Mouse (Mus musculus) liver, embryonic 14.5 days (tissue): ENCODE results near the gene Nmnat1.

Experiments
- CTCF ChIP-seq: IDR thresholded peaks from 2 replicates; pipeline ENCODE4 v1.5.1; 2016; ENCODE audit warnings: antibody characterized with exemption, low read depth, control low read depth
- EP300 ChIP-seq: IDR thresholded peaks from 2 replicates; pipeline ENCODE4 v1.6.1; 2016; ENCODE audit warnings: antibody characterized with exemption, low read depth

GRCm38 (mm10) chr4:149529691-149530090, 44.7 kb upstream of the Nmnat1 start:
- TF ChIP-seq EP300 (no peak), CTCF (no peak)
